Mouse (Mus musculus) frontal cortex, postnatal 14 days (tissue): Measurements from ENCODE around the gene Taar8a.
"Not testable (repeated sequence)": the region's sequence is repeated elsewhere in the genome, so short reads cannot be mapped to it uniquely, and the experiment has no call there.

Experiments
- DNase-seq, 2 experiments: peaks; one replicate each; pipeline ENCODE4 v3.0.0; 2022; ENCODE audit warnings: low spot score in 2 of 2

Taar8a gene

DNA sequence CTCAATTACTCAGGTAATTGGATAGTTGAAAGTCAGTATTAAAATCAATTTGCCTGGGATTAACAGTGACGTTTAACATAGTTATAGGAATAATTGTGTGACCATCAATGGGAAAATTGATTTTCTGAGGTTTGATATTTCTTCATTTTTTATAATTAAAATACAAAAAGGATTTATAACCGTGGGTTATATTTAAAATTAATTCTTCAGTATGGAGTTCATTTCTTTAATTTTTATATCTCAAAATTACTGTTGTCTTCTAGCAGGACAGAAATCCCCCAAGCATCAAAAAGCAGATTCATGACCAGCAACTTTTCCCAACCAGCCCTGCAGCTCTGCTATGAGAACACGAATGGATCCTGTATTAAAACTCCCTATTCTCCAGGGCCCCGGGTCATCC, at the start of gene Taar8a:
Taar8a (plus strand) TSS at position 301 of the 400 bp plus-strand sequence.
- DNase-seq = not testable (repeated sequence)

DNA sequence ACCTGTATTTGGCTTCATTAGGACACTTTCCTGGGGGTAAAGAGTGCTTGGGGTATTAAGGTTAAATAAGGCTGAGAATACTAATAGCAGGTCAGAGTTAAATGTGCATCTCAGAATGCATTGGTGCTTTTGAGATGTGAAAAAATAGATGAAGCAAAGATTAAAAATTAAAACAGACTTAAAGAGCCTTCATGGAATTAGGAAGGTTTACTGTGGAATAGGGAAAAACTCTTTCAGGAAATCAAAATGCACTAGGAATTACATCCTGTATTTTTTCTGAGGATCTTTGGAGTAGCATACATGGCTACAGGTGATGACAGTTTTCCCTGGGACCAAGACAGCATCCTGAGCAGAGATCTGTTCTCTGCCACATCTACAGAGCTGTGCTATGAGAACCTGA, 49.4 kb upstream of the Taar8a start, which contains the start of gene Taar7d:
Taar7d (plus strand) TSS at position 301 of the 400 bp plus-strand sequence.
- DNase-seq = no peak

DNA sequence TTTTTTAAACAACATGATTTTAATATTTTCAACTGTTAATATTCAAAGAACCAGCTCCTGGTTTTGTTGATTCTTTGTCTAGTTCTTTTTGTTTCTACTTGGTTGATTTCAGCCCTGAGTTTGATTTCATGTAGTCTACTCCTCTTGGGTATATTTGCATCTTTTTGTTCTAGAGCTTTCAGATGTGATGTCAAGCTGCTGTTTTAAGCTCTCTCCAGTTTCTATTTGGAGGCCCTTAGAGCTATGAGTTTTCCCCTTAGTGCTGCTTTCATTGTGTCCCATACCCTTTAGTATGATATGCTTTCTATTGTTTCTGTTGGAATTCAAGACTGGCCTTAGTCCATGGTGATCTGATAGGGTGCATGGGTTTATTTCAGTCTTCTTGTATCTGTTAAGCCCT, 45.0 kb upstream of the Taar8a start:
- no peak for DNase-seq

DNA sequence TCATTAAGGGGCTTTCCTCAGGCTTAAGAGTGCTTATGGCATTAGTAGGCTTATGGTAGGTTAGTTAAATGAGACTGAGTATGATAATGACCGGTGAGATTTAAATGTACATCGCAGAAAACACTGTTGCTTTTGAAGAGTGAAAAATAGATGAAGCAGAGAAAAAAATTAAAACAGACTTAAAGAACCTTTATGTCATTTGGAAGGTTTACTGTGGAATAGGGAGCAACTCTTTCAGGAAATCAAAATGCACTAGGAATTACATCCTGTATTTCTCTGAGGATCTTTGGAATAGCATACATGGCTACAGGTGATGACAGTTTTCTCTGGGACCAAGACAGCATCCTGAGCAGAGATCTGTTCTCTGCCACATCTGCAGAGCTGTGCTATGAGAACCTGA, 39.0 kb upstream of the Taar8a start, which contains the start of gene Taar7e:
Taar7e (plus strand) TSS at position 301 of the 400 bp plus-strand sequence.
- DNase-seq = no peak

DNA sequence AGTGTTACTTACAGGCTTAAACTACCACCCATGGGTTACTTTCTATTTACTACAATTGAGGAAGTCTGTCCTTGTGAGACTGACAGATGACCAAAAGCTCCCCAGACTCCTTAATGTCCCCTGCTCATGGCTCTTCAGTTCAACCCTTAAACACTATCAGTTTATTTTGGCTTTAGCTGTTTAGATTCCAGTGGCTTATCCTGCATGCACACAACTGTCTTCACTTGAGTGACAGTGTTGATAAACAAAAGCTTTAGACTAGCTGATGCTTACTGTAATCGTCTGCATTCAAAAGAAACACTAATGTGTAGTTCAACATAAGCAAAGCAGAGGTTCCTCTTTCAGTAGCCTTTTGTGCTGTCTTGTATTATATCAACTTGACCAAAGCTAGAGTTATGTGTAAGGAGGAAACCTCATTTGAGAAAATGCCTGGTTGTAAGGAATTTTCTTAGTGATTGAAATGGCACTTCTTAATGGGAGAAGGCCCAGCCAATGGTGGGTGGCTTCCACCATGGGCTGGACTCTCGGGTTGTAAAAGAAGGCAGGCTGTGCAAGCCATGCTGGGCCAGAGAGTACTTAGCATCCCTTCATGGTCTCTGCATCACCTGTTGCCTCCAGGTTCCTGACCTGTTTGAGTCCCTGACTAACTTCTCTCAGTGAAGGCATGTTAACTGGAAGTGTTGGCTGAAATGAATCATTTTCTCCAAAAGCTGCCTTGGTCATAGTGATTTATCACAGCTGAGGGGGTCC, 36.0 kb upstream of the Taar8a start:
- no peak for DNase-seq

DNA sequence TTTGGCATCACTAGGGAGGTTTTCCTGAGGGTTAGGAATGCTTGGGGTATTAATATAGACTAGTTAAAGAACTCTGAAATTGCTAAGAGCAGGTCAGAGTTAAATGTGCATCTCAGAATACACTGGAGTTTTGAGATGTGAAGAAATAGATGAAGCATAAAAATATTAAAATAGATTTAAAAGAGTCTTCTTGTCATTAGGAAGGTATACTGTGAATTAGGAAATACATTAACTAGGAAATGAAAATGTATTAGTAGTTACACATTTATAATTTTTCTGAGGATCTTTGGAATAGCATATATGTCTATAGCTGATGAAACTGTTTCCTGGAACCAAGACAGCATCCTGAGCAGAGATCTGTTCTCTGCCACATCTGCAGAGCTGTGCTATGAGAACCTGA, 27.1 kb upstream of the Taar8a start, which contains the start of gene Taar7f:
Taar7f (plus strand) TSS at position 301 of the 400 bp plus-strand sequence.
- DNase-seq = no peak

DNA sequence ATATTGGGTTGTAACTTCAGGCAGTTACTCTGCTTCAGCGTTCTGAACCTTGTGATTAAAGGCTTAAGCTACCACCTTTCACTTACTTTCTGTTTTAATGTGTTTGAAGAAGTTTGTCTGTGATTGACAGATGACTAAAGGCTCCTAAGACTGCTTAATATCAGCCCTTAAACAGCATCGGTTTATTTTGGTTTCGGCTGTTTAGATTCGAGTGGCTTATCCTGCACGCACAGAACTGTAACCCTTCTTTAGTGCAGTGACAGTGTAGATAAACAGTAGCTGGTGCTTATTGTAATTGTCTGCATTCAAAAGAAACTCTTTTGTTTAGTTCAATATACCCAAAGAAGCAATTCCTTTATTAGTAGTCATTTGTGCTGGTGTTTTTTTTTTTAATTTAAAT, 24.3 kb upstream of the Taar8a start:
- no peak for DNase-seq

DNA sequence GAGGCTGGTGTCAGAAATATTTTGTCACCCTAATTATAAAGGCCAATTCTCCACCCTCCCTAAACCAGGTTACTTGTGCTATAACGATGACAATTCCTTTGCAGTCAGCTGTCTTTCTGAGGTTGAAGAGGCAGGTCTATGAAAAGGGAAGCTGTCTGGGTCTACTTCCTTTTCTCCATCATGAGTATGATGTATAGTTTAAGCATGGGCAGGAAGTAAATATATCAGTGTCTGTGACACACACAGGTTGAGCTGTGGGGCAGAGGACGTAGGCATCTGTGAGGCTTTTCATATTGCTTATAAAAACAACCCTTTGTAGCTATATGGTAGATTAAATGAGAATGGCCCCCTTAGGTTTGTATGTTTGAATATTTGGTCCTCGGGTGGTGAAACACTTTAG, 17.3 kb upstream of the Taar8a start:
- DNase-seq = no peak

DNA sequence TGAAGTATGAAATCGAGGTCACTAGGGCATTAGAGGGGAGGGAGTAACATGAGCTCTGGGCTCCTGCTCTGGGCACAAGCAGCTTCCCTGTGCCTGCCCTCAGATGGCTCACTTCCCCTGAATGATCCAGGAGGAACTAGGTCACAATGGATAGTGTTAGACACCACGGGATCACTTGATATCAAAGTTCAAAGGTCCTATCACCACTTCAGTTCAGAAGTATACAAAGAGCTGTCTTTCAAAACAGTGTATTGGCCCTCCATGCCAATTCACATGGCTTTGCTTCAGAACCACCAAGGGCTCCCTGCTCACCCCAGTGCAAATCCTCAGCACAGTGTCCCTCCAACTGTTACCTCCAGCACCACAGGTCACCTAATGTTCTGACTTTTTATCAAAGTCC, 1.5 kb upstream of the Taar8a start:
- DNase-seq = not testable (repeated sequence)

DNA sequence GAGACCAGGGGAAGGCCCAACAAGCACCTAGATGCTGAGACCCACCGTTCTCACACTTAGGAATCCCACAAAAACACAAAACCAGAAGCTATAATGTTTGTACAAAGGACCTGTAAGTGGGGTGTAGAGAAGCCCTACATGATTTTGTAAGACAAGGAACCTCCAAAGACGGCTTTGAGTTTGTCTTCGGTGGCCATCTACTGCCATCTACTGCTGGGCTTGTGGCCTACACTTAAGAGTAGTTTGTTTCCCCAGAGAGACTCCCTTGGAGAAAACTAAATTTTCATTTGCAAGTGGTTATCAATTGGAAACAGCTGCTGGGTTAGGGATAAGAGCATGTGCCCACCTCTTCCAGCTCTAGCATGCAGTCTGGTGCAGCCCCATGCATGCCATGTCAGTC, 3.9 kb downstream of the Taar8a start:
- peak in 1 of 2 experiments; percentile 17 for DNase-seq

DNA sequence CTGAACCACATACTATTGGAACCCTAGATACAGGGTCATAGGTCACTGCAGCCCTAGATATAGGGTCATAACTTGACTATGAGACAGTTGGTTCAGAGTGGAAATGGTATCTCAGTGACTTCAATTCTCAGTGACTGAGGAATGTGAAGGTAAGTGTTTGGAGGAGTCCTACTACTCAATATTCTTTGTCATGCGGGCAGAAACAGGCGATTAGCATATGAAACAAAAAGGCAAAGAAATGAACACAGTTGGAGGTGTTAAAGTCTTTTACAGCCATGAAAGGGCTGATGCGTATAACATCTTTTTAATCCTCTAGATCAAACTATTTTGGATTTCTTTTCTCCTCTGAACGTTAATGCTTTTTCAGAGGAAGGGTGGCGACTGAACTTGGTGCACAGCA, 9.6 kb downstream of the Taar8a start:
- DNase-seq = no peak

DNA sequence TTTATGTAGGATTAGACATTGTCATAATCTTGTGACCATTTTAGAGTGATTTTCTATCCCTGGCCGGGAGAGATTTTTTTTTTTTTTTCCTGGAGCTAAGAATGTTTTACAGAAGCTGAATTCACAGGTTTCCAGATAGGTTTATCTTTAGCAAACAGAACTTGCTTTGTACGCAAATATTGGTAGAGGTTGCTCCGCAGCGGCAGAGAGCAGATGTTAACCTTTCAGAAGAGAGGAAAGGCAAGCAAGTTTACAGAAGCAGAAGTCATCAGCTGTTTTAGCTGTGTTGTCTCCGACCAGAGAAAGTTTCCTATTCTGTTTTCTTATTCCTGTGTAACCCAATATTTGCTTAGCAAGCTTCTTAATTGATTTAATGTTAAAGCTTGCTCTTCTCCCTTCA, 10.3 kb downstream of the Taar8a start:
- no peak for DNase-seq

DNA sequence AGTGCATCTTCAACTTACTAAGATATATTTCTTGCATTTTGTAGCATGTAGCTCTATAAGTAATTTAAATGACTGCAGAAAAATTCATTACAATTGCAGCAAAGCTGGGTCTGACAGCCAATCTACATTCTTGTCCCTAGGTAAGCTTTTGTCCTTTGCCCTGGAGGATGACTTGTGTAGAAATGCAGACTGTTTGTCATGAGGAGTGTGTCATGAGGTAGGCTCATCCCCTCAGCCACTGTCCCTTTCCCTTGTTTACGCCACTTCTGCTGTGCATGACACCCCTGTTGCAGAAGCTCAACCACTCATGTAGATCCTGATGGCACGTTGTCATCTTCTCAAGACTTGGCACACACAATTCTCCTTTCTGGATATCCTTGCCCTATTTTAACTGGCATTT, 10.9 kb downstream of the Taar8a start:
- DNase-seq = no peak

DNA sequence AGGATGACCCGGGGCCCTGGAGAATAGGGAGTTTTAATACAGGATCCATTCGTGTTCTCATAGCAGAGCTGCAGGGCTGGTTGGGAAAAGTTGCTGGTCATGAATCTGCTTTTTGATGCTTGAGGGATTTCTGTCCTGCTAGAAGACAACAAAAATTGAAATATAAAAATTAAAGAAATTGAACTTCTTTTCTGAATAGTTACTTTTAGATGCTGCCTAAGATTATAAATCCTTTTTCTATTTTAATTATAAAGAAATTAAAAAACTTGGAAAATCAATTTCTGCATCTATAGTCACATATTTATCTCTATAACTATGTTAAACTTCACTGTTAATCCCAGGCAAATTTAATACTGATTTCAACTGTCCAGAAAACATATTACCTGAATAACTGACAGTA, 15.9 kb downstream of the Taar8a start, which contains the start of gene Taar8b:
Taar8b (minus strand) TSS at position 101 of the 400 bp plus-strand sequence.
- no peak for DNase-seq

DNA sequence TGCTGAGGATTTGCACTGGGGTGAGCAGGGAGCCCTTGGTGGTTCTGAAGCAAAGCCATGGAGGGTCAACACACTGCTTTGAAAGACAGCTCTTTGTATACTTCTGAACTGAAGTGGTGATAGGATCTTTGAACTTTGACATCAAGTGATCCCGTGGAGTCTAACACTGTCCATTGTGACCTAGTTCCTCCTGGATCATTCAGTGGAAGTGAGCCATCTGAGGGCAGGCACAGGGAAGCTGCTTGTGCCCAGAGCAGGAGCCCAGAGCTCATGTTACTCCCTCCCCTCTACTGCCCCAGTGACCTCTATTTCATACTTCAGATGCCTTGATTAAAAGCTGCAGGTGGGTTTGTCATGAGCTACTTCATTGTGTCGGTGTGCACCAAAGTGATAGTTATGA, 20.7 kb downstream of the Taar8a start:
- not testable (repeated sequence) for DNase-seq

DNA sequence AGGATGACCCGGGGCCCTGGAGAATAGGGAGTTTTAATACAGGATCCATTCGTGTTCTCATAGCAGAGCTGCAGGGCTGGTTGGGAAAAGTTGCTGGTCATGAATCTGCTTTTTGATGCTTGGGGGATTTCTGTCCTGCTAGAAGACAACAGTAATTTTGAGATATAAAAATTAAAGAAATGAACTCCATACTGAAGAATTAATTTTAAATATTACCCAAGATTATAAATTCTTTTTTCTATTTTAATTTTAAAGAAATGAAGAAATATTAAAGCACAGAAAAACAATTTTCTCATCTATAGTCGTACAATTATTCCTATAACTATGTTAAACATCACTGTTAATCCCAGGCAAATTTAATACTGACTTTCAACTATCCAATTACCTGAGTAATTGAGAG, 25.5 kb downstream of the Taar8a start, which contains the start of gene Taar8c:
Taar8c (minus strand) TSS at position 101 of the 400 bp plus-strand sequence.
- not testable (repeated sequence) for DNase-seq

DNA sequence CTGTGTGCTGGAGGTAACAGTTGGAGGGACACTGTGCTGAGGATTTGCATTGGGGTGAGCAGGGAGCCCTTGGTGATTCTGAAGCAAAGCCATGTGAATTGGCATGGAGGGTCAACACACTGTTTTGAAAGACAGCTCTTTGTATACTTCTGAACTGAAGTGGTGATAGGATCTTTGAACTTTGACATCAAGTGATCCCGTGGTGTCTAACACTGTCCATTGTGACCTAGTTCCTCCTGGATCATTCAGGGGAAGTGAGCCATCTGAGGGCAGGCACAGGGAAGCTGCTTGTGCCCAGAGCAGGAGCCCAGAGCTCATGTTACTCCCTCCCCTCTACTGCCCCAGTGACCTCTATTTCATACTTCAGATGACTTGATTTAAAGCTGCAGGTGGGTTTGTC, 27.0 kb downstream of the Taar8a start:
- not testable (repeated sequence) for DNase-seq

DNA sequence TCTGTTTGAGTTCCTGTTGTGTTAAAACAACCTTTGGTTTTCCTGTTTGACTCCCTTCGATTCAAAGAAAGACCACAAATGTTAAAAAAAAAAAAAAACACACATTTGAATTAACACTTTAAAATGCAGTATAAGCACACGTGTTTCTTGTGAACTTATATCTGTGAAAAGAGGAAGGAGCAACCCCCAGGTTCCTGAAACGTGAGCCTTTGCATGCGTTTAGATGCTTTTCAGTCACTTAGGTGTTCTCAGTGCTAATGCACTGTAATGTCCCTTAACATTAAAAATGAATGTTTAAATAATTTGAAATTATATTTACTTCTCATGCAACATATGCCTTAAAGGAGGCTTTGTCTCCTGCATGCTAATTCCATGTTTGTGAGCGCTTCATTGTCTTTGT, 31.4 kb downstream of the Taar8a start:
- DNase-seq = no peak

DNA sequence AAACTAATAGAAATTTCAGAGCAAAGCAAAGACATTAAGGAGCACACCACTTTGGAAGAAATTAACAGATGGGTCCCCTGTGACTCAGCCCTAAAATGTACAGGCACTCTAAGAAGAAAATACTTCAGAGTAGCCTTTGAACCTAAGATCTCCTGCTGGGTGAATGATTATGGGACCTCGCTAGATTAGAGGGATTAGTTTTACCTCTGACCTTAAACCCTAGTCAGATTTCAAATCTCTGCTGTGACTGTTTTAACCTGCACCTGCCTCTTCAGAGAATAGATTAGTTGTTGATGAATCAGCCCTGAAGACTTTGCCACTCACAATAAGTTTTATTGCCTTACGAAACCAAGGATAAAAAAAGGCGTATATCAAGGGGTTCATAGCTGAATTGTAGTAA, 31.9 kb downstream of the Taar8a start:
- DNase-seq = no peak

DNA sequence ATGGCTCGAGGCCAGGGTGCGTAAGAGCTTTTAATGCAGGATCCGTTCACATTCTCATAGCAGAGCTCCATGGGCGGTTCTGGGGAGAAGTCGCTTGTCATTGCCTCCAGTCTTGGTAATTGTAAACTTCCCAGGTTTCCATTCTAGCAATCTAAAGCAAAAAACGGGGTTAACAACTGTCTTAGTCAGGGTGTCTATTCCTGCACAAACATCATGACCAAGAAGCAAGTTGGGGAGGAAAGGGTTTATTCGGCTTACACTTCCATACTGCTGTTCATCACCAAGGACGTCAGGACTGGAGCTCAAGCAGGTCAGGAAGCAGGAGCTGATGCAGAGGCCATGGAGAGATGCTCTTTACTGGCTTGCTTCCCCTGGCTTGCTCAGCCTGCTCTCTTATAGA, 33.1 kb downstream of the Taar8a start, which contains the start of gene Taar9:
Taar9 (minus strand) TSS at position 101 of the 400 bp plus-strand sequence.
- DNase-seq = not testable (repeated sequence)

DNA sequence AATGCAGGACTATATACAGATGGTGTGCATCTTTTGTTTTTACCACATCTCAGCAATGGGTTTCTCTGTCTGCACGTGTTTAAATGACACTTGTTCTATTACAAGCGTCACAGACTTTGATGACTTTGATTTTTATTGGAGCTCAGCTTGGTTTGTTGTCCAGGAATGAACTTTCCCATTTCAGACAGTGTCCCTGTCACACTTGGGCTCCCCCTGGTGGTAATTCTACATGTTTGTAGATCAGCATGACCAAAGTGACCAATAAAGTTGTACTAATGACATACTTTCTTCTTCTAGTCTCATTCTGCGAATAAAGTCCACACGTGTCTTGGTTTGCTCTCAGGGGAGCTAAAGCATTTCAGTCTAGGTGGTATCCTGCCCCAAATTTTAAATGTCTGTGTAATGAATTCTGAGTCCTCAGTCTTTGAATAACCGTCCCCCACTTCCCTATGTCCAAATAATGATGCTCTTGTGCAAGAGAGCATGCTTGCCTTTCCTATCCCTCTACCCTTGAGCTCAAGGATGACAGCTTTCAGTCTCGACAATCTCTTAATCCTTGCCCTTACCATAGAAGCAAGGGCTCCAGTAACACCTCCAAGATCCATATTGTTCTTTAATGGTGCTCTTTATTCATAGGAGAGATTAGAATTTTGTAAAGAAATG, 34.9 kb downstream of the Taar8a start:
- no peak for DNase-seq
